Mouse (Mus musculus): ENCODE results near the gene Fuk. TPM values are rescaled to one million over a fixed set of nuclear protein-coding genes. Genes with fewer than 3 reads are reported as not detected.
A peak's percentile ranks its signal among the peaks of the same experiment; 100 is the strongest.

Fuk gene
- polyA plus RNA-seq (2014; fragmentation: Nextera tagmentation; extraction: Ambion mirVana) = 5.0 and 5.8 TPM in 2 replicates

DNA sequence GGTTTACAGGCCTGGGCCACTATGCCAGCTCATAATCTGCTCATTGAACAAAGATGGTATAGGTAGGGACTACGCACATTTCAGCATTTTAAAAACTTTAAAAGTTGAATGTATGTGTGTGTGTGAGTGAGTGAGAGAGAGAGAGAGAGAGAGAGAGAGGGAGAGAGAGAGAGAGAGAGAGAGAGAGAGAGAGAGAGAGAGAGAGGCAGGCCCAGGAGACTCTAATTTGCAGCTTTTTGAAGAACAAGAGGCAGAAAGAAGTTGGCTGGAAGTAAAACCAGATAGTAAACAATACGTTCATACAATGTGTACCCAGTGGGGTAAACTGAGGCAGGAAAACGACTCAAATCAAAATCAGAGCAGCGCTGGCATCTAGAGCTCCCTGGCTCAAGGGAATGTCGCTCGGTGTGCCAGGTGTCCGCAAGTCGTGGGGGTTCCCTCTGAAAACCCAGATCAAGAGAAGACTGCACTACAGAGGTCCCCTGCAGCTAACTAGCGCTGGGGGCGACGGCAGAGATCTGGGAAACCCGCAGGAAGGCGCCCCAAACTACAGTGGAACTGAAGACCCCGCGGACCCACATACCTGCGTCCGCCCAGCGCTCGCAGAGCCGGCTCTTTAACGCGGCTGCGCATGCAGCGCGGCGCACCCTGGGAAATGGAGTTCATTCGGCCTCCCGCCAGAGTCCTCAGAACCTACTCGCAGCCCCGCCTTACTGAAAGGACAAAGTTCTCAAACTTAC is at the start of gene Fuk:
Gene Fuk (minus strand): TSS at position 650 of the 740 bp plus-strand sequence.
- H3K4me1 ChIP-seq (replicated peaks; ENCODE audit: control insufficient read depth, insufficient read depth, low read length) = no peaks in the 10 kb centered on the region
- no peaks in the 10 kb centered on the region for H3K9me3 ChIP-seq (ENCODE audit: control insufficient read depth, low read length)
- ATAC-seq (ENCODE audit: low FRiP score) = peak; percentile 93
- H3K36me3 ChIP-seq (replicated peaks; ENCODE audit: control insufficient read depth, insufficient read depth) = peaks cover 7% of the 10 kb centered on the region
- DNase-seq (ENCODE audit: low spot score) = peak; percentile 86
- peak within 1 kb of the TSS; percentile 54 for H3K4me3 ChIP-seq (replicated peaks; ENCODE audit: low read length)
- peak within 1 kb of the TSS; percentile 59 for H3K9ac ChIP-seq
- H3K27ac ChIP-seq = no peak within 1 kb of the TSS
- H3K4me2 ChIP-seq (replicated peaks) = peak within 1 kb of the TSS; percentile 59
- no peaks in the 10 kb centered on the region for H3K27me3 ChIP-seq (ENCODE audit: control insufficient read depth, insufficient read depth, low read length)
- WGBS = 3% methylated on average over 30 of the region's 30 CpGs

DNA sequence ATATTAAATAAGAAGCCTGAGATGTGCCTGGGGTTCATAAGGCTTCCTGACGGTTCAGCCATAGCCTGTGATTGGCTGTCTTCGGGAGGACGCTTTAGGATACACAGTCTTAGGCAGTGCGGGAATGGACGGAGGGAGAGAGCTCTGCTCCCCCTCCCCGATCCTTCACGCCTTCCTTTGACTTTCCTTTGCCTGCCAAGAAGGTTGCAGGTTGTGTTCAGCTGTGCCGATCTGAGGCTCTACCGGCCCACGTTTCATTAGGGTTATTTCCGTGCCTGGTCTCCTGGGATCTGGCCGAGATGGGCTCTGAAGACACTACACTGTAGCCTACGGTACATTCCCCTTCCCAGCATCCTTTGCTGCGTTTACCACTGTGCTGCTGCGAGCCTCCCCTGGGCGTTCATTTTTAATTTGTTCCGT is 47.8 kb upstream of the Fuk start:
- no peaks in the 10 kb centered on the region for H3K4me1 ChIP-seq (replicated peaks; ENCODE audit: control insufficient read depth, insufficient read depth, low read length)
- no peaks in the 10 kb centered on the region; the same call in 1 of the 2 replicates for H3K36me3 ChIP-seq (replicated peaks; ENCODE audit: control insufficient read depth, insufficient read depth)
- no peak overlapping the region for H3K9ac ChIP-seq
- ATAC-seq (ENCODE audit: low FRiP score) (peak; percentile 57; the same call in 1 of the 2 replicates), DNase-seq (ENCODE audit: low spot score) (peak; percentile 48)
- H3K4me3 ChIP-seq (replicated peaks; ENCODE audit: low read length) = no peak overlapping the region
- H3K27me3 ChIP-seq (ENCODE audit: control insufficient read depth, insufficient read depth, low read length) = no peaks in the 10 kb centered on the region
- peak overlapping the region; percentile 47 for H3K27ac ChIP-seq
- peak overlapping the region; percentile 13 for H3K4me2 ChIP-seq (replicated peaks)
- H3K9me3 ChIP-seq (ENCODE audit: control insufficient read depth, low read length) = no peaks in the 10 kb centered on the region
- 64% methylated on average over 17 of the region's 17 CpGs for WGBS

DNA sequence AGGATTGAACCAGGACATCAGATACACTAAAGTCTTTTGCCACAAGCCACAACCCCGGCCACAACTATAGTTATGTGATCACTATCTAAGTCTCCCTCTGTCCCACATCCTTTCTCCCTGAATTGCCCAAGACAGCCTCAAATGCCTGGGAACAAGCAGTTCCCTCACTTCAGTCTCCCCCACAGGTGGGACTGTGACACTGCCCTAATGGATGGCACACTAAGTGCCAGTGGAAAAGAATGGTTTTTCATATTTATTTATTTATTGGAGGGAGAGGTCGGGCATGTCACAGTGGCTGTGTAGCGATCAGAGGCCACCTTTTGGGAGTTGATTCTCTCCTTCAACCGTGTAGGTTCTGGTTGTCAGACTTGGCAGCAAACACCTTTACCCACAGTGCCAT is 43.4 kb upstream of the Fuk start:
- ATAC-seq (ENCODE audit: low FRiP score) = no peak
- no peak overlapping the region for H3K9ac ChIP-seq
- H3K27ac ChIP-seq = no peak overlapping the region
- H3K4me1 ChIP-seq (replicated peaks; ENCODE audit: control insufficient read depth, insufficient read depth, low read length) = 0 out of 2 replicates have a peak, but pooled peaks cover 5% of the 10 kb centered on the region
- no peak overlapping the region for H3K4me3 ChIP-seq (replicated peaks; ENCODE audit: low read length)
- DNase-seq (ENCODE audit: low spot score) = no peak
- H3K36me3 ChIP-seq (replicated peaks; ENCODE audit: control insufficient read depth, insufficient read depth) = no peaks in the 10 kb centered on the region
- no peaks in the 10 kb centered on the region for H3K27me3 ChIP-seq (ENCODE audit: control insufficient read depth, insufficient read depth, low read length)
- no peak overlapping the region for H3K4me2 ChIP-seq (replicated peaks)
- no peaks in the 10 kb centered on the region for H3K9me3 ChIP-seq (ENCODE audit: control insufficient read depth, low read length)
- 84% methylated on average over 4 of the region's 4 CpGs for WGBS

DNA sequence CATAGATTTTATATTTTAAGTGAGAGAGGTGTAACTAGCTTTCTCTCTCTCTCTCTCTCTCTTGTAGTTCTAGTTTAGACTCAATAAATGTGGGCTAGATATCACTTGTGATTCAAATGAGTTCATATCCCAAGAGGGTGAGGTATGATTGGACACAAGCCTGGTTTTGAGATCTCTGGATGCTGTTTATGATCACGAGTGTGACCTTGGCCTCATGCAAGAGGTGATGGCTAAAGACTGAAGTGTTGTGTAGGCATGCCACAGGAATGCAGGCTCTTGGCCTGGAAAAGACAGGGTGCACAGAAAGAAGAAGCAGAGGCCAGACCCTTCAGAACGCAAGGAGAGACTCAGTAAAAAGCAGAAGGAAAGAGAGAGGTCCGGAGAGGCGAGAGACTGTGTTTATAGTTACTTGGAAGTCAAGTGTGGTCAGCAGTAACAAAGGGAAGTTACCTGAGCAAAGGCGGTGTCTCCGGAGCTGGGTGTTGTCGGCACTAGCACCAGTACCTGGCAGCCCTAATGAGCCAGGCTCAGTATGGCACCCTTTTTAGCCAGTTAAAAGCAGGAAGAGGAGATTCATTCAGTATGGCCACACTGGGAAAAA is 42.1 kb upstream of the Fuk start:
- Histone ChIP-seq H3K36me3 (replicated peaks; ENCODE audit: control insufficient read depth, insufficient read depth) (no peaks in the 10 kb centered on the region), H3K27ac (no peak overlapping the region), H3K27me3 (ENCODE audit: control insufficient read depth, insufficient read depth, low read length) (no peaks in the 10 kb centered on the region), H3K9ac (no peak overlapping the region), H3K4me2 (replicated peaks) (no peak overlapping the region), H3K4me3 (replicated peaks; ENCODE audit: low read length) (no peak overlapping the region), H3K9me3 (ENCODE audit: control insufficient read depth, low read length) (no peaks in the 10 kb centered on the region), H3K4me1 (replicated peaks; ENCODE audit: control insufficient read depth, insufficient read depth, low read length) (0 out of 2 replicates have a peak, but pooled peaks cover 5% of the 10 kb centered on the region)
- DNase-seq (ENCODE audit: low spot score) = no peak
- 92% methylated on average over 7 of the region's 7 CpGs for WGBS
- ATAC-seq (ENCODE audit: low FRiP score) = no peak

DNA sequence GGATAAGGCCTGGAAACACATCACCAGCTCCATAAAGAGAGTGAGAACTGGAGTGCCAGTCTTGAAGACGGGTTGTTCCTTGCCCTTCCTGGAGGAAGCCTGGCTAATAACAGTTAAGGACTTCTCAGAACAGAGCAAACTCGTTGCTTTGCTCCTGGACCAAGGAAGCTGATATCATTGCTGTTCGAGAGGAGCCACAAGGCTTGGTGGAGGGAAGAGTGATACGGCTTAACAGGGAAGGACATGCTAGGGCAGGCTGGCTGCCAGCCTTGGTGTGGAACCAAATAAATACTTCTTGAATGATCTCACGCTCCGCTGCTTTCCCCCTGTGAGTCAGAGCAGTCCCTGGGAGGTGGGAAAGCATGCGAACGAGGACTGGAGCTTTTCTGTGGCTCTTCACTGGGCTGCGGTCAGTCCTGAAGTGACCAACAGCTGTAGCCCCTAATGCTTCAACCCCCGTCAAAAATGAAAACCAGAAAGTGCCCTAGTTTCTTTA is 39.2 kb upstream of the Fuk start:
- Histone ChIP-seq H3K27me3 (ENCODE audit: control insufficient read depth, insufficient read depth, low read length) (no peaks in the 10 kb centered on the region), H3K4me3 (replicated peaks; ENCODE audit: low read length) (no peak overlapping the region), H3K27ac (no peak overlapping the region), H3K4me2 (replicated peaks) (no peak overlapping the region), H3K9me3 (ENCODE audit: control insufficient read depth, low read length) (no peaks in the 10 kb centered on the region), H3K9ac (no peak overlapping the region), H3K4me1 (replicated peaks; ENCODE audit: control insufficient read depth, insufficient read depth, low read length) (peaks cover 5% of the 10 kb centered on the region; the same call in 1 of the 2 replicates), H3K36me3 (replicated peaks; ENCODE audit: control insufficient read depth, insufficient read depth) (no peaks in the 10 kb centered on the region)
- WGBS = 45% methylated on average over 10 of the region's 10 CpGs
- DNase-seq (ENCODE audit: low spot score) (peak; percentile 59), ATAC-seq (ENCODE audit: low FRiP score) (no peak)

DNA sequence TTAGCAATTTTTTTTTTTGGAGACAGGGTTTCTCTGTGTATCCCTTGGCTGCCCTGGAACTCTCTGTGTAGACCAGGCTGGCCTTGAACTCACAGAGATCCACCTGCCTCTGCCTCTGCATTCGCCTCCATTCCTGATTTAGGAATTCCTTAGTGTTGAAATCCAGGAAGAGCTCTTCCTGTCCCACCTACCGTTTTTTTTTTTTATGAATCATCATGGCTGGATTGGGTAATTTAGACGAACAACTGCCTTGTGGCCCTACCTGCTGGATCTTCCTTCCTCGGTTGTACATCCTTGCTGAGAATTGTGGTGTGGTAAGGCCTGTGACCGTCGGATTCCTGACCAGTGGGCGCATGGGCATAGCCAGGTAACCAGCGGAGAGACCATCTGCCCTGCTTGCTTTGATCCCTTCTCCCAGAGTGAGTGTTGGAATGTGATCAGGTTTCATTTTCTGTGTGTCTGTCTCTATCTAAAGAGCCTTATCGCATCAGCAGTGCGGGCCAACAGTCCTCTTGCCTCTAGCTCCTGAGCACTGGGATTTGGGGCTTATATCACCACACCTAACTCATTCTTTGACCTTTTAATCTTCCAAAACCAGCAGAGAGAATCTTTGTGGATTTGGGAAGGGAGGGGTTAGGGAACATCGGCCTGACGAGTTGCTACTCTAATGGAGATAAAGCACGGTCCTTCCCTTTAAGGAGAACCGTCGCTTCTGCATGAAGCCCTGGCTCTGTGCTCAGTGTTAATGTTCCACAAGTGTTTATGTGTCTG is 38.6 kb upstream of the Fuk start:
- no peak overlapping the region for H3K27ac ChIP-seq
- no peaks in the 10 kb centered on the region for H3K9me3 ChIP-seq (ENCODE audit: control insufficient read depth, low read length)
- H3K9ac ChIP-seq = no peak overlapping the region
- no peak overlapping the region for H3K4me3 ChIP-seq (replicated peaks; ENCODE audit: low read length)
- ATAC-seq (ENCODE audit: low FRiP score) = no peak
- H3K36me3 ChIP-seq (replicated peaks; ENCODE audit: control insufficient read depth, insufficient read depth) = no peaks in the 10 kb centered on the region
- H3K4me2 ChIP-seq (replicated peaks) = no peak overlapping the region
- H3K27me3 ChIP-seq (ENCODE audit: control insufficient read depth, insufficient read depth, low read length) = no peaks in the 10 kb centered on the region
- 92% methylated on average over 15 of the region's 15 CpGs for WGBS
- H3K4me1 ChIP-seq (replicated peaks; ENCODE audit: control insufficient read depth, insufficient read depth, low read length) = peaks cover 5% of the 10 kb centered on the region; the same call in 1 of the 2 replicates
- DNase-seq (ENCODE audit: low spot score) = no peak

DNA sequence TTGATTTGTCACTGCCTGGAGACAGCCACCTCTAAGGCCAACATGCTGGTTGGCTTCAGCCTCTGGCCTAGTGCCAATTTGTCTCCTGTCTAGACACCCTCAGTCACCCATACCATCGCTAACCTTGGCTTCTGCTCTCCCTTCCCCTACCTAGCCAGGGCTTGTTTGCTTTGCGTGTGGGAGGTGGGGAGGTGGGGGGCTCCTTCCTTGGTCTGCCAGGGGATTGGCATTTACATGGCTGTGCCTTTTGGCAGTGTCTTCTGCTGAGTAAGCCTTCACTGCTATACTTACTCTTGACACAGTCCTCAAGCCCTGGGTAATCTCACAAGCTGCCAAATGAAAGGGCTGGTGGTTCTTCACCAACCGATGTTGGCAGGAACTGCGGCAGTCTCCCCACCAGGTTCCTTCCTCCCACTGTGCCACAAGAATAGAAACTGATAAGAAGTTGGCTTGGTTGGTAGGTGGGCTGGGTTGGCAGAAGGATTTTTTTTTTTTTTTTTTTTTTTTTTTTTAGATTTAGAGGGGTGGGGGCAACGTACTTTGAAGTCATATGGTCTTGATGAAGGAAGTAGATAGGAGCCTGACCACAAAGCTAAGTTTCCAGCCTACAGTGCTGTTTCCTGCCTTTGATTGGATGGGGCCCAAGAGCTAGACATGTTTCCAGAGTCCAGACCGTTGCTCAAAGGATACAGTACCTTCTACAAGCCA is 36.7 kb upstream of the Fuk start:
- Histone ChIP-seq H3K4me2 (replicated peaks) (no peak overlapping the region), H3K27ac (no peak overlapping the region), H3K4me3 (replicated peaks; ENCODE audit: low read length) (no peak overlapping the region), H3K36me3 (replicated peaks; ENCODE audit: control insufficient read depth, insufficient read depth) (no peaks in the 10 kb centered on the region), H3K27me3 (ENCODE audit: control insufficient read depth, insufficient read depth, low read length) (no peaks in the 10 kb centered on the region), H3K4me1 (replicated peaks; ENCODE audit: control insufficient read depth, insufficient read depth, low read length) (peaks cover 5% of the 10 kb centered on the region; the same call in 1 of the 2 replicates), H3K9me3 (ENCODE audit: control insufficient read depth, low read length) (no peaks in the 10 kb centered on the region), H3K9ac (no peak overlapping the region)
- ATAC-seq (ENCODE audit: low FRiP score) = no peak
- WGBS = 75% methylated on average over 6 of the region's 6 CpGs
- no peak for DNase-seq (ENCODE audit: low spot score)

DNA sequence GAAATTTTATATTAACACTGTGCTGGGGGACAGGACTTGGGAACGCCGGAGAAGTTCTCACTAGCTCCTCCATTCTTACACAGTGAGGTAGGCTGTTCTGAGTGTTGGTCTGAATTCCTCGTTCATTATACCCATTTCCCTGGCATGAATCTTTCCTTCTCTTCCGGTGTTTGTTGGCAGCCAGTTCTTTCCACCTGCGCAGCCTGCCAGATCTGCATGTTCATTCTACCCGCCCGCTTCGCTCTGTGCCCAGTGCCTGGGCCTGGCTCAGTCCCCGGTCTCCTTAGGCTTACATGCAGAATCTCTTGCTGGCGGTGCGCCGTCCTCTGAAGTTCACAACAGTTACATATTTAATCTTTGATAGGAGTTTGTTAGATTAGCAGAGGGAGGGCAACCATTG is 33.9 kb upstream of the Fuk start:
- DNase-seq (ENCODE audit: low spot score) = no peak
- WGBS = 98% methylated on average over 12 of the region's 12 CpGs
- Histone ChIP-seq H3K36me3 (replicated peaks; ENCODE audit: control insufficient read depth, insufficient read depth) (peaks cover 4% of the 10 kb centered on the region; the same call in 1 of the 2 replicates), H3K27me3 (ENCODE audit: control insufficient read depth, insufficient read depth, low read length) (no peaks in the 10 kb centered on the region), H3K9ac (no peak overlapping the region), H3K27ac (no peak overlapping the region), H3K4me3 (replicated peaks; ENCODE audit: low read length) (no peak overlapping the region), H3K4me2 (replicated peaks) (no peak overlapping the region), H3K9me3 (ENCODE audit: control insufficient read depth, low read length) (no peaks in the 10 kb centered on the region), H3K4me1 (replicated peaks; ENCODE audit: control insufficient read depth, insufficient read depth, low read length) (no peaks in the 10 kb centered on the region; the same call in 1 of the 2 replicates)
- ATAC-seq (ENCODE audit: low FRiP score) = no peak

Measured in hindbrain, embryonic 14.5 days (tissue).